Mouse (Mus musculus): ENCODE data around the gene Bspry. TPM values are rescaled to one million over a fixed set of nuclear protein-coding genes. Genes with fewer than 3 reads are reported as not detected.

Bspry gene
- polyA plus RNA-seq, 1 experiment from 2014 or later = 0.20 TPM

- Histone ChIP-seq H3K4me2 (no peak overlapping the region), H3K4me1 (replicated peaks) (peaks cover 43% of the 10 kb centered on the region), H3K27me3 (peaks cover 29% of the 10 kb centered on the region), H3K36me3 (no peaks in the 10 kb centered on the region), H3K9ac (no peak overlapping the region), H3K27ac (peak overlapping the region; percentile 71), H3K9me3 (replicated peaks) (no peaks in the 10 kb centered on the region), H3K4me3 (replicated peaks) (no peak overlapping the region)
- WGBS (ENCODE audit: insufficient replicate concordance) = 58% methylated on average over 3 of the region's 3 CpGs
- ATAC-seq (ENCODE audit: low read depth) (no peak), DNase-seq (no peak)
Measured at GRCm38 (mm10) chr4:62484928-62485327, 5.1 kb downstream of the Bspry start.

GRCm38 (mm10) chr4:62485450-62486161 lies 5.8 kb downstream of the Bspry start:
- Histone ChIP-seq H3K27me3 (peaks cover 22% of the 10 kb centered on the region), H3K4me2 (peak overlapping the region; percentile 33), H3K36me3 (no peaks in the 10 kb centered on the region), H3K9me3 (replicated peaks) (no peaks in the 10 kb centered on the region), H3K4me1 (replicated peaks) (peaks cover 38% of the 10 kb centered on the region), H3K4me3 (replicated peaks) (no peak overlapping the region), H3K27ac (peak overlapping the region; percentile 71), H3K9ac (peak overlapping the region; percentile 46; the same call in 1 of the 2 replicates)
- peak; percentile 90 for ATAC-seq (ENCODE audit: low read depth)
- WGBS (ENCODE audit: insufficient replicate concordance) = 62% methylated on average over 8 of the region's 8 CpGs
- DNase-seq = no peak

GRCm38 (mm10) chr4:62486162-62486696 lies 6.4 kb downstream of the Bspry start:
- WGBS (ENCODE audit: insufficient replicate concordance) = 86% methylated on average over 15 of the region's 15 CpGs
- no peak overlapping the region for H3K9ac ChIP-seq
- H3K4me2 ChIP-seq = peak overlapping the region; percentile 33; the same call in 1 of the 2 replicates
- no peaks in the 10 kb centered on the region for H3K9me3 ChIP-seq (replicated peaks)
- H3K27ac ChIP-seq = peak overlapping the region; percentile 40; the same call in 1 of the 2 replicates
- H3K36me3 ChIP-seq = no peaks in the 10 kb centered on the region
- peaks cover 16% of the 10 kb centered on the region for H3K27me3 ChIP-seq
- H3K4me1 ChIP-seq (replicated peaks) = peaks cover 34% of the 10 kb centered on the region
- DNase-seq (no peak), ATAC-seq (ENCODE audit: low read depth) (no peak)
- no peak overlapping the region for H3K4me3 ChIP-seq (replicated peaks)

GRCm38 (mm10) chr4:62487172-62487571 lies 7.3 kb downstream of the Bspry start:
- ATAC-seq (ENCODE audit: low read depth) (no peak), DNase-seq (no peak)
- H3K9ac ChIP-seq = no peak overlapping the region
- H3K4me1 ChIP-seq (replicated peaks) = peaks cover 34% of the 10 kb centered on the region
- peaks cover 6% of the 10 kb centered on the region for H3K27me3 ChIP-seq
- no peak overlapping the region for H3K4me3 ChIP-seq (replicated peaks)
- no peak overlapping the region for H3K27ac ChIP-seq
- H3K36me3 ChIP-seq = no peaks in the 10 kb centered on the region
- WGBS (ENCODE audit: insufficient replicate concordance) = 81% methylated on average over 5 of the region's 5 CpGs
- no peaks in the 10 kb centered on the region for H3K9me3 ChIP-seq (replicated peaks)
- H3K4me2 ChIP-seq = no peak overlapping the region

- no peak for DNase-seq
- H3K4me1 ChIP-seq (replicated peaks) = peaks cover 34% of the 10 kb centered on the region
- H3K27ac ChIP-seq = no peak overlapping the region
- H3K9ac ChIP-seq = no peak overlapping the region
- no peak for ATAC-seq (ENCODE audit: low read depth)
- H3K4me3 ChIP-seq (replicated peaks) = no peak overlapping the region
- 55% methylated on average over 2 of the region's 2 CpGs for WGBS (ENCODE audit: insufficient replicate concordance)
- H3K9me3 ChIP-seq (replicated peaks) = no peaks in the 10 kb centered on the region
- no peak overlapping the region for H3K4me2 ChIP-seq
- no peaks in the 10 kb centered on the region for H3K27me3 ChIP-seq
- no peaks in the 10 kb centered on the region for H3K36me3 ChIP-seq
Measured at GRCm38 (mm10) chr4:62487914-62488313, 8.1 kb downstream of the Bspry start.

GRCm38 (mm10) chr4:62492682-62493081 lies 12.8 kb downstream of the Bspry start:
- Histone ChIP-seq H3K4me2 (no peak overlapping the region), H3K4me1 (replicated peaks) (no peaks in the 10 kb centered on the region; the same call in 1 of the 2 replicates), H3K27me3 (no peaks in the 10 kb centered on the region), H3K36me3 (no peaks in the 10 kb centered on the region), H3K9me3 (replicated peaks) (no peaks in the 10 kb centered on the region), H3K27ac (no peak overlapping the region), H3K9ac (no peak overlapping the region), H3K4me3 (replicated peaks) (no peak overlapping the region)
- ATAC-seq (ENCODE audit: low read depth) (no peak), DNase-seq (no peak)
- 60% methylated on average over 2 of the region's 2 CpGs for WGBS (ENCODE audit: insufficient replicate concordance)

GRCm38 (mm10) chr4:62494230-62494629 lies 14.4 kb downstream of the Bspry start:
- Histone ChIP-seq H3K4me2 (no peak overlapping the region), H3K27me3 (no peaks in the 10 kb centered on the region), H3K36me3 (0 out of 2 replicates have a peak, but pooled peaks cover 2% of the 10 kb centered on the region), H3K9ac (no peak overlapping the region), H3K4me1 (replicated peaks) (no peaks in the 10 kb centered on the region), H3K9me3 (replicated peaks) (no peaks in the 10 kb centered on the region), H3K4me3 (replicated peaks) (no peak overlapping the region), H3K27ac (no peak overlapping the region)
- 39% methylated on average over 9 of the region's 9 CpGs for whole genome bisulfite sequencing (ENCODE audit: insufficient replicate concordance)
- DNase-seq = no peak
- ATAC-seq (ENCODE audit: low read depth) = no peak

GRCm38 (mm10) chr4:62495946-62496345 lies 16.1 kb downstream of the Bspry start:
- ATAC-seq (ENCODE audit: low read depth) = no peak

GRCm38 (mm10) chr4:62496815-62497214 lies 17.0 kb downstream of the Bspry start:
- Histone ChIP-seq H3K9ac (no peak overlapping the region), H3K4me2 (no peak overlapping the region), H3K27ac (no peak overlapping the region), H3K36me3 (0 out of 2 replicates have a peak, but pooled peaks cover 6% of the 10 kb centered on the region), H3K9me3 (replicated peaks) (no peaks in the 10 kb centered on the region), H3K27me3 (no peaks in the 10 kb centered on the region), H3K4me1 (replicated peaks) (peaks cover 9% of the 10 kb centered on the region), H3K4me3 (replicated peaks) (no peak overlapping the region)
- WGBS (ENCODE audit: insufficient replicate concordance) = 55% methylated on average over 8 of the region's 8 CpGs
- no peak for ATAC-seq (ENCODE audit: low read depth)
- DNase-seq = no peak

More at GRCm38 (mm10) chr4:62495946-62496345, 16.1 kb downstream of the Bspry start:
- WGBS (ENCODE audit: insufficient replicate concordance) = 63% methylated on average over 8 of the region's 8 CpGs
- Histone ChIP-seq H3K9me3 (replicated peaks) (no peaks in the 10 kb centered on the region), H3K4me1 (replicated peaks) (0 out of 2 replicates have a peak, but pooled peaks cover 2% of the 10 kb centered on the region), H3K36me3 (0 out of 2 replicates have a peak, but pooled peaks cover 6% of the 10 kb centered on the region), H3K9ac (no peak overlapping the region), H3K27me3 (no peaks in the 10 kb centered on the region), H3K27ac (no peak overlapping the region), H3K4me3 (replicated peaks) (no peak overlapping the region), H3K4me2 (no peak overlapping the region)
- no peak for DNase-seq

GRCm38 (mm10) chr4:62500799-62501198 lies 20.9 kb downstream of the Bspry start:
- ATAC-seq (ENCODE audit: low read depth) = no peak
- H3K36me3 ChIP-seq = 0 out of 2 replicates have a peak, but pooled peaks cover 6% of the 10 kb centered on the region
- no peaks in the 10 kb centered on the region for H3K27me3 ChIP-seq
- H3K4me1 ChIP-seq (replicated peaks) = peaks cover 39% of the 10 kb centered on the region
- no peak overlapping the region for H3K27ac ChIP-seq
- DNase-seq = no peak
- no peak overlapping the region for H3K9ac ChIP-seq
- WGBS (ENCODE audit: insufficient replicate concordance) = 62% methylated on average over 4 of the region's 4 CpGs
- H3K9me3 ChIP-seq (replicated peaks) = no peaks in the 10 kb centered on the region
- peak overlapping the region; percentile 85; the same call in 1 of the 2 replicates for H3K4me2 ChIP-seq
- no peak overlapping the region for H3K4me3 ChIP-seq (replicated peaks)

GRCm38 (mm10) chr4:62501534-62501933 lies 21.7 kb downstream of the Bspry start:
- H3K27me3 ChIP-seq = no peaks in the 10 kb centered on the region
- H3K4me3 ChIP-seq (replicated peaks) = peak overlapping the region; percentile 71
- DNase-seq (no peak), ATAC-seq (ENCODE audit: low read depth) (no peak)
- 5% methylated on average over 7 of the region's 7 CpGs for WGBS (ENCODE audit: insufficient replicate concordance)
- H3K9ac ChIP-seq = peak overlapping the region; percentile 77
- H3K9me3 ChIP-seq (replicated peaks) = no peaks in the 10 kb centered on the region
- H3K27ac ChIP-seq = peak overlapping the region; percentile 34; the same call in 1 of the 2 replicates
- H3K4me1 ChIP-seq (replicated peaks) = peaks cover 46% of the 10 kb centered on the region
- H3K4me2 ChIP-seq = peak overlapping the region; percentile 85
- H3K36me3 ChIP-seq = peaks cover 8% of the 10 kb centered on the region; the same call in 1 of the 2 replicates

All from liver, embryonic 13.5 days (tissue).